29 mouse cellular contexts compared by ENCODE assay signal in the genomic region with DNA sequence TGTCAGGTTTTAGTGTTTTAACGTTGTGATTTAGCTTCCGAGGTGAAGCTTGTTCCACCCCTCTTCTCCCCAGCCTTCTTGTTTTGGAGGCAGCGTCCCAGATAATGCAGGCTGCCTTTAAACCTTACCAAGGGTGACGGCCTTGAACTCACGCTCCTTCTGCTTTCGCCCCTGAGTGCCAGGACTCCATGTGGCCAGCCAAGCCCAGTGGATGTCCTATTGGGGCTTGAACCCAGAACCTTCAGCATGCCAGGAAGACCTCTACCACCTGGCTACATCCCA.
A peak's percentile ranks its signal among the peaks of the same experiment; 100 is the strongest.
DNase-seq lines count a peak whose midpoint lies in the region; ATAC-seq lines count a peak whose summit lies in the region.
"Had no signal": no experiment of that assay in that cellular context is flagged by ENCODE, and none has a peak within 500 bp of the region (broad histone marks: within the 10 kb centered on the region; RNA-seq: fewer than 3 reads in every experiment).

No protein-coding gene starts in this region.

- peak; percentile 16; the same call in 1 of the 2 replicates for ATAC-seq in kidney, embryonic 14.5 days (ENCODE audit: low FRiP score, low TSS enrichment)
- ATAC-seq: forebrain, postnatal 0 days; intestine, embryonic 16.5 days; midbrain, embryonic 15.5 days had no signal

- H3K4me1 ChIP-seq in kidney, embryonic 14.5 days (ENCODE audit: control insufficient read depth, insufficient read depth, low read length): peaks cover 8% of the 10 kb centered on the region; the same call in 1 of the 2 replicates
- H3K4me1 ChIP-seq: embryonic facial prominence, embryonic 10.5 days; embryonic facial prominence, embryonic 15.5 days; forebrain, embryonic 12.5 days; heart, embryonic 12.5 days; hindbrain, embryonic 13.5 days; lung, embryonic 15.5 days; midbrain, embryonic 10.5 days; midbrain, embryonic 15.5 days had no signal

- 30% methylated on average over 6 of the region's 6 CpGs for WGBS in kidney, embryonic 14.5 days

- no peak overlapping the region for H3K4me3 ChIP-seq in kidney, embryonic 14.5 days (ENCODE audit: low read length)
- H3K4me3 ChIP-seq: embryonic facial prominence, embryonic 10.5 days; embryonic facial prominence, embryonic 15.5 days; forebrain, embryonic 12.5 days; heart, embryonic 12.5 days; hindbrain, embryonic 13.5 days; liver, embryonic 15.5 days; lung, embryonic 15.5 days; midbrain, embryonic 10.5 days; midbrain, embryonic 15.5 days had no signal

- no peaks in the 10 kb centered on the region for H3K36me3 ChIP-seq in kidney, embryonic 14.5 days (ENCODE audit: control insufficient read depth, insufficient read depth, low read length)
- H3K36me3 ChIP-seq: embryonic facial prominence, embryonic 15.5 days; forebrain, embryonic 12.5 days; hindbrain, embryonic 13.5 days; lung, embryonic 15.5 days; midbrain, embryonic 10.5 days; midbrain, embryonic 15.5 days had no signal

- no peak overlapping the region for H3K4me2 ChIP-seq in kidney, embryonic 14.5 days (replicated peaks; ENCODE audit: low read depth, low read length)
- H3K4me2 ChIP-seq: embryonic facial prominence, embryonic 15.5 days; forebrain, embryonic 12.5 days; heart, embryonic 12.5 days; hindbrain, embryonic 13.5 days; liver, embryonic 15.5 days; lung, embryonic 15.5 days; midbrain, embryonic 15.5 days had no signal

- DNase-seq in adrenal gland, postnatal 14 days: peak; percentile 24
- DNase-seq in adrenal gland, postnatal 10 days: no peak
- no peak for DNase-seq in kidney, postnatal 10 days
- DNase-seq in testis, postnatal 10 days (ENCODE audit: low spot score): peak; percentile 38
- no peak for DNase-seq in testis, postnatal 14 days (ENCODE audit: low spot score)
- no peak for DNase-seq in layer of hippocampus, adult 18-20 months (ENCODE audit: low spot score in 2 of 2)
- DNase-seq: cerebellum, adult 8-10 months; cerebellum, postnatal 25 days; forebrain, postnatal 0 days; gastrocnemius, postnatal 25 days; heart, adult 18-20 months; heart, postnatal 4 days; kidney, postnatal 25 days; liver; right cerebral cortex, adult 18-20 months; spleen, adult 18-20 months; thymus, adult 2 months; thymus, postnatal 36 days had no signal

- no peak overlapping the region for H3K27ac ChIP-seq in kidney, embryonic 14.5 days (ENCODE audit: low read depth, low read length)
- H3K27ac ChIP-seq: embryonic facial prominence, embryonic 10.5 days; embryonic facial prominence, embryonic 15.5 days; forebrain, embryonic 12.5 days; hindbrain, embryonic 13.5 days; liver, embryonic 15.5 days; lung, embryonic 15.5 days; midbrain, embryonic 10.5 days; midbrain, embryonic 15.5 days had no signal

- no peaks in the 10 kb centered on the region for H3K27me3 ChIP-seq in kidney, embryonic 14.5 days (ENCODE audit: control insufficient read depth, insufficient read depth, low read length)
- H3K27me3 ChIP-seq: embryonic facial prominence, embryonic 15.5 days; forebrain, embryonic 12.5 days; heart, embryonic 12.5 days; hindbrain, embryonic 13.5 days; liver, embryonic 15.5 days; lung, embryonic 15.5 days; midbrain, embryonic 15.5 days had no signal

- no peaks in the 10 kb centered on the region for H3K9me3 ChIP-seq in kidney, embryonic 14.5 days (ENCODE audit: control insufficient read depth, low read length)
- H3K9me3 ChIP-seq: embryonic facial prominence, embryonic 10.5 days; embryonic facial prominence, embryonic 15.5 days; forebrain, embryonic 12.5 days; heart, embryonic 12.5 days; hindbrain, embryonic 13.5 days; liver, embryonic 15.5 days; lung, embryonic 15.5 days; midbrain, embryonic 10.5 days; midbrain, embryonic 15.5 days had no signal

- H3K9ac ChIP-seq in kidney, embryonic 14.5 days (ENCODE audit: low read depth, low read length): no peak overlapping the region
- H3K9ac ChIP-seq: embryonic facial prominence, embryonic 15.5 days; forebrain, embryonic 12.5 days; forebrain, postnatal 0 days; heart, embryonic 12.5 days; hindbrain, embryonic 13.5 days; liver, embryonic 15.5 days; lung, embryonic 15.5 days; midbrain, embryonic 15.5 days had no signal

Comparison
In these comparisons a context has a peak if more than half of its experiments do, and no peak if none do; other contexts are left out.
1. DNase-seq: peak in adrenal gland, postnatal 14 days (single experiment) and testis, postnatal 10 days (single experiment); none in adrenal gland, postnatal 10 days (single experiment), kidney, postnatal 10 days (single experiment), testis, postnatal 14 days (single experiment) and layer of hippocampus, adult 18-20 months (0 of 2).